Mouse (Mus musculus): ENCODE results near the gene Chst8. TPM values are rescaled to one million over a fixed set of nuclear protein-coding genes. Genes with fewer than 3 reads are reported as not detected.
A peak's percentile ranks its signal among the peaks of the same experiment; 100 is the strongest.

Gene Chst8
- polyA plus RNA-seq, 2 experiments: 0.80 to 1.3 TPM

DNA sequence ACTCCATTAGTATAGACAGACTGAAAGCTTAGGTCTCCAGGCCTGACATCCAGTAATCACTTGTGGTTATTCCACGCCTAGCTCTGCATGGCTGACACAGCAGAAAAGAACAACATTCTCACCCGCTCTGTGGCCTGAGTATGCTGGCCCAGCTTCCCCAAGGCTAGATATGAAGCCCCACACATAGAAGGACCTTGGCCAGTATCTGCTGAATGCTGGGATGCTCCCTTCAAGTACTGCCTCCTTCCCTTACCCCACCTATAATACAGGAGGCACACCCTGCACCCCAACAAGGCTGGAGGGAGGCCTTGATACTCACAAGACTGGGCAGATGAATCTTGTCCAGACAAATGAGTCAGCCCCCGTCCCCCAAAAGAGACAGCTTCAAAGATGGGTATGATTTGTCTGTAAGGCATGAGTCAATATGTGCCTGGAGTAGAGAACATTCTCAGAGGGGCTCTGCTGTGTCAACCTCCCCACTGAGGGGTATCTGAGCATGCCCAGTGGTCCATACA, 6.8 kb downstream of the Chst8 start:
- Histone ChIP-seq H3K9ac (ENCODE audit: low read depth, low read length, severe bottlenecking) (no peak overlapping the region), H3K27ac (replicated peaks; ENCODE audit: low read depth, low read length) (no peak overlapping the region), H3K36me3 (ENCODE audit: control insufficient read depth, insufficient read depth, low read length) (no peaks in the 10 kb centered on the region), H3K4me2 (replicated peaks; ENCODE audit: low read depth, low read length, severe bottlenecking) (no peak overlapping the region), H3K27me3 (ENCODE audit: control insufficient read depth, insufficient read depth, low read length) (peaks cover 20% of the 10 kb centered on the region), H3K4me3 (replicated peaks; ENCODE audit: low read length) (no peak overlapping the region), H3K9me3 (ENCODE audit: control insufficient read depth, low read length) (no peaks in the 10 kb centered on the region), H3K4me1 (ENCODE audit: control insufficient read depth, insufficient read depth, low read length) (no peaks in the 10 kb centered on the region)
- ATAC-seq (ENCODE audit: low FRiP score, low read depth): no peak
- WGBS: 73% methylated on average over 3 of the region's 3 CpGs
- no peak for TF ChIP-seq POLR2A (IDR thresholded peaks at IDR 0.05; ENCODE audit: borderline replicate concordance, extremely low read depth, insufficient read depth, insufficient read length)
- no peak for DNase-seq (ENCODE audit: low spot score)

GRCm38 (mm10) chr7:34805042-34805441, 7.5 kb downstream of the Chst8 start:
- no peaks in the 10 kb centered on the region for H3K36me3 ChIP-seq (ENCODE audit: control insufficient read depth, insufficient read depth, low read length)
- H3K27ac ChIP-seq (replicated peaks; ENCODE audit: low read depth, low read length): no peak overlapping the region
- H3K27me3 ChIP-seq (ENCODE audit: control insufficient read depth, insufficient read depth, low read length): 0 out of 2 replicates have a peak, but pooled peaks cover 13% of the 10 kb centered on the region
- H3K9me3 ChIP-seq (ENCODE audit: control insufficient read depth, low read length): no peaks in the 10 kb centered on the region
- DNase-seq (ENCODE audit: low spot score): no peak
- no peak overlapping the region for H3K4me2 ChIP-seq (replicated peaks; ENCODE audit: low read depth, low read length, severe bottlenecking)
- 89% methylated on average over 2 of the region's 2 CpGs for WGBS
- peaks cover 2% of the 10 kb centered on the region; the same call in 1 of the 2 replicates for H3K4me1 ChIP-seq (ENCODE audit: control insufficient read depth, insufficient read depth, low read length)
- H3K4me3 ChIP-seq (replicated peaks; ENCODE audit: low read length): no peak overlapping the region
- ATAC-seq (ENCODE audit: low FRiP score, low read depth): no peak
- TF ChIP-seq POLR2A (IDR thresholded peaks at IDR 0.05; ENCODE audit: borderline replicate concordance, extremely low read depth, insufficient read depth, insufficient read length): no peak
- H3K9ac ChIP-seq (ENCODE audit: low read depth, low read length, severe bottlenecking): no peak overlapping the region

- no peaks in the 10 kb centered on the region for H3K36me3 ChIP-seq (ENCODE audit: control insufficient read depth, insufficient read depth, low read length)
- WGBS: 8% methylated on average over 13 of the region's 13 CpGs
- peaks cover 18% of the 10 kb centered on the region for H3K4me1 ChIP-seq (ENCODE audit: control insufficient read depth, insufficient read depth, low read length)
- DNase-seq (ENCODE audit: low spot score) (no peak), ATAC-seq (ENCODE audit: low FRiP score, low read depth) (no peak)
- no peak overlapping the region for H3K4me3 ChIP-seq (replicated peaks; ENCODE audit: low read length)
- no peak overlapping the region for H3K9ac ChIP-seq (ENCODE audit: low read depth, low read length, severe bottlenecking)
- no peak overlapping the region for H3K27ac ChIP-seq (replicated peaks; ENCODE audit: low read depth, low read length)
- H3K4me2 ChIP-seq (replicated peaks; ENCODE audit: low read depth, low read length, severe bottlenecking): no peak overlapping the region
- no peak for TF ChIP-seq POLR2A (IDR thresholded peaks at IDR 0.05; ENCODE audit: borderline replicate concordance, extremely low read depth, insufficient read depth, insufficient read length)
- no peaks in the 10 kb centered on the region for H3K9me3 ChIP-seq (ENCODE audit: control insufficient read depth, low read length)
- H3K27me3 ChIP-seq (ENCODE audit: control insufficient read depth, insufficient read depth, low read length): 0 out of 2 replicates have a peak, but pooled peaks cover 4% of the 10 kb centered on the region
Observed at GRCm38 (mm10) chr7:34799950-34800511, 12.5 kb downstream of the Chst8 start.

DNA sequence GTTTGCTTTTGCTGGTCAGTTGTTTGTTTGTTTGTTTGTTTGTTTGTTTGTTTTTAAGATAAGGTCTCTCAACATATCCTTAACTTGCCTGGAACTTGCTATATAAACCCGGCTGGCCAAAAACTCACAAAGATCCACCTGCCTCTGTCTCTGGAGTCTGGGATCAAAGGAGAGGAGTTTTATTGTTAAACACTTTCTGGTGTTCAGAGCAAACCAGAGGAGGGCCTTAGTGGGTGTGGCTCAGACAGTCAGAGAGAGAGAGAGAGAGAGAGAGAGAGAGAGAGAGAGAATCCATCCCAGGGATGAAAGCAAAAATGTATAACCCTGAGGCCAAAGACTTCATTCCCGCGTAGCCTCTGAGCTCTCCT, 13.1 kb downstream of the Chst8 start:
- Histone ChIP-seq H3K4me2 (replicated peaks; ENCODE audit: low read depth, low read length, severe bottlenecking) (no peak overlapping the region), H3K27me3 (ENCODE audit: control insufficient read depth, insufficient read depth, low read length) (0 out of 2 replicates have a peak, but pooled peaks cover 4% of the 10 kb centered on the region), H3K9me3 (ENCODE audit: control insufficient read depth, low read length) (no peaks in the 10 kb centered on the region), H3K27ac (replicated peaks; ENCODE audit: low read depth, low read length) (no peak overlapping the region), H3K4me3 (replicated peaks; ENCODE audit: low read length) (no peak overlapping the region), H3K9ac (ENCODE audit: low read depth, low read length, severe bottlenecking) (no peak overlapping the region), H3K36me3 (ENCODE audit: control insufficient read depth, insufficient read depth, low read length) (no peaks in the 10 kb centered on the region), H3K4me1 (ENCODE audit: control insufficient read depth, insufficient read depth, low read length) (peaks cover 18% of the 10 kb centered on the region)
- ATAC-seq (ENCODE audit: low FRiP score, low read depth) (no peak), DNase-seq (ENCODE audit: low spot score) (no peak)
- WGBS: 13% methylated on average over 3 of the region's 3 CpGs
- TF ChIP-seq POLR2A (IDR thresholded peaks at IDR 0.05; ENCODE audit: borderline replicate concordance, extremely low read depth, insufficient read depth, insufficient read length): no peak

GRCm38 (mm10) chr7:34798441-34799403, 13.8 kb downstream of the Chst8 start:
- no peak overlapping the region for H3K4me3 ChIP-seq (replicated peaks; ENCODE audit: low read length)
- peaks cover 18% of the 10 kb centered on the region for H3K4me1 ChIP-seq (ENCODE audit: control insufficient read depth, insufficient read depth, low read length)
- H3K36me3 ChIP-seq (ENCODE audit: control insufficient read depth, insufficient read depth, low read length): no peaks in the 10 kb centered on the region
- no peak for TF ChIP-seq POLR2A (IDR thresholded peaks at IDR 0.05; ENCODE audit: borderline replicate concordance, extremely low read depth, insufficient read depth, insufficient read length)
- ATAC-seq (ENCODE audit: low FRiP score, low read depth): no peak
- 0 out of 2 replicates have a peak, but pooled peaks cover 4% of the 10 kb centered on the region for H3K27me3 ChIP-seq (ENCODE audit: control insufficient read depth, insufficient read depth, low read length)
- H3K9ac ChIP-seq (ENCODE audit: low read depth, low read length, severe bottlenecking): no peak overlapping the region
- H3K9me3 ChIP-seq (ENCODE audit: control insufficient read depth, low read length): no peaks in the 10 kb centered on the region
- H3K27ac ChIP-seq (replicated peaks; ENCODE audit: low read depth, low read length): no peak overlapping the region
- WGBS: 3% methylated on average over 11 of the region's 11 CpGs
- DNase-seq (ENCODE audit: low spot score): peak; percentile 42
- peak overlapping the region; percentile 30; the same call in 1 of the 2 replicates for H3K4me2 ChIP-seq (replicated peaks; ENCODE audit: low read depth, low read length, severe bottlenecking)

Data from limb, embryonic 14.5 days (tissue).